Mouse (Mus musculus): Measurements from ENCODE around the gene Erbb2.

Gene Erbb2

DNA sequence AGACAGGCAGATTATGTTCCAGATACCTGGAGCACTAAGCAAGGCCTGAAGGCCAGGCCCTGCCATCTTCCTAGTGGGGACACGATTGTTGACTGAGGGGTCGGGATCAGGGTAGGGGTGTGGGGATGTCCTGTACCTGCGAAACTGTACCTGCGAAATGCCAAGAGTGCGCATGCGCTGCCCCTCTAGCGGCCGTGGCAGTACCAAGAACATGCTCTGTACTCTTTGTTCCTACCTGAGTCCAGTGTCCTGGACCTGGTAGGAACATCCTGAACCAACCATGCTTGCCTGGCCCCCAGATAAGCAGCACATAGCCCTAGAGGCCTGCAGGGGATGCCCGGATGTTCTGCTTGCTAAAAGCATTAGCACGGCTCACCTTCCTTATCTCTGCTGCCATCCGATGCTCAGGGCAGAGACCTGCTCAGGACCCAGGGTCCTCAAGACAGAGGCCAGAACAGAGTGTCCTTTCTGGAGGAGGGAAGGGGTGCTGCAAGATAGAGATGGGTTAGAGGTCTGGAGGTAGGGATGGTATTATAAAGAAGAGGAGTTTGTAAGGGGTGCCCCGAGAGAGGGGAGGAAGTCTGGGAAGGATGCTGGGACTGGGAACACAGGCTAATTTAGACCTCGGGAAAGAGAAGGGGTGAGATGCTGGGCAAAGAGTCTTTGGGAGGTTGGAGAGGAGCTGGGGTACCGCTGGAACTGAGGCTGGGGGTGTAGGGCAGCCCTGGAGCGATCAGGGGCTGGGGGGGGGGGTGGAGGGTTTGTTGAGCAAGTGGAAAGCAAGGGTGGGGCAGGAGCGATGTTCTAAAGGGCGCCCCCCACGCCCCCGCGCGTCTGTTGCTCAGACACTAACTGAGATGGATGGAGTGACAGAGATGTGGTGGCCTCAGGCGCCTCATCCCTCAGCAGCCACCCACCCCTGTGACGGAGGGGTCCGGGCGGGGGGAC is 26.4 kb upstream of the Erbb2 start, which contains the start of gene Pnmt:
Gene Pnmt (plus strand): TSS at position 813 of the 948 bp plus-strand sequence.
- DNase-seq (ENCODE audit: low spot score in 2 of 2): peak; percentile 61 to 66

DNA sequence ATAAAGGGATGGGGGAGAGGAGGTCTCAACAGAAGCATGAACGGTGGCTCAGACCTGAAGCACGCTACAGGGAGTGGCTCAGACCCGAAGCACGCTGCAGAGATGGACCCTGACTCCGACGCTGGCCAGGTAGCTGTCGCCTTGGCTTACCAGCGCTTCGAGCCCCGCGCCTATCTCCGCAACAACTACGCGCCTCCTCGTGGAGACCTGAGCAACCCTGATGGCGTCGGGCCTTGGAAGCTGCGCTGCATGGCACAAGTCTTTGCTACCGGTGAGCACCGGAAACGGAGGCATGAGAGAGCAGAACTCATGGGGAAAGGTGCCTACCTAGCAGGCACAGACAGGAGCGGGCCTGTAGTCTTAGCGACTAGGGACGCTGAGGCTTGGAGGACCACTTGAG is 25.7 kb upstream of the Erbb2 start:
- DNase-seq (ENCODE audit: low spot score in 2 of 2): no peak

DNA sequence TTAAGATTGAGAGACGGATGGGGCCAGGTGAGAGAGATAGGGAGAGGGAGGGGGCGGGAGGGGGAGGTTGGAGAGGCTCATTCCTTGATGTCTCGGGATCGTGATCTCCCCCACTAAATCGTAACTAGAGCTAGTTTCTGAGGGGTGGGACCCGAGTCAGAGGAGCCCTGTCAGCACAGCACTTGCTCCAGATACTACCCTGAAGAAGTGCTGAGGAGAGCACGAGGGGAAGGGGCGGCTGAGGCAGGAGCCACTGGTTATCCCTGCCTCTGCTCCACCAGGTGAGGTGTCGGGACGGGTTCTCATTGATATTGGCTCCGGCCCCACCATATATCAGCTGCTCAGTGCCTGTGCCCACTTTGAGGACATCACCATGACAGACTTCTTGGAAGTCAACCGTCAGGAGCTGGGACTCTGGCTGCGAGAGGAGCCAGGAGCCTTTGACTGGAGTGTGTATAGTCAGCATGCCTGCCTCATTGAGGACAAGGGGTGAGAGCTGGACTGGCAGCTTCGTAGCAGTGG is 25.2 kb upstream of the Erbb2 start:
- no peak for DNase-seq (ENCODE audit: low spot score in 2 of 2)

- DNase-seq (ENCODE audit: low spot score in 2 of 2): no peak
Observed at GRCm38 (mm10) chr11:98388282-98388681, 24.0 kb upstream of the Erbb2 start.

GRCm38 (mm10) chr11:98389221-98389780 is 23.0 kb upstream of the Erbb2 start:
- no peak for DNase-seq (ENCODE audit: low spot score in 2 of 2)

- DNase-seq (ENCODE audit: low spot score in 2 of 2): no peak
Observed at GRCm38 (mm10) chr11:98390141-98390540, 22.1 kb upstream of the Erbb2 start.

DNA sequence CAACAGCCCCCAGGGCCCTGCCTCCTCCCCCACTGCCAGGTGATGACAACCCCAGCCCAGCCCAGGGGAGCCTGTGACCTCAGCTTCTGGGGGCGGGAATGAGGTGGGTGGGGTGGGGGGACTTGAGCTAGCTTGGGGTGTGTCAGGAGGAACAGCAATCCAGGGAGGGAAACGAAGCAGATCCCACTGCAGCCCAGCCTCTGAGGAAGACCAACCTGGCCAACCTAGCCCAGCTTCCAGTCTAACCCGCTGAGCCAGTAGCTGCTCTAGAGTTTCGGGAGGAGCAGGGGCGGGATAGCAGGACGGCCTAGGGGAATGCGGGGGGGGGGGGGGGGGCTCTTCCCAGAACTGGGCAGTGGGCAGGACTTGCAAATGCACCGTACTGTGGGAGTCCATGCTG is 20.2 kb upstream of the Erbb2 start:
- no peak for DNase-seq (ENCODE audit: low spot score in 2 of 2)

- no peak for DNase-seq (ENCODE audit: low spot score in 2 of 2)
Observed at GRCm38 (mm10) chr11:98392645-98393044, 19.6 kb upstream of the Erbb2 start.

- peak in 1 of 2 experiments; percentile 53 for DNase-seq (ENCODE audit: low spot score in 2 of 2)
Observed at GRCm38 (mm10) chr11:98393317-98393716, 19.0 kb upstream of the Erbb2 start.

DNA sequence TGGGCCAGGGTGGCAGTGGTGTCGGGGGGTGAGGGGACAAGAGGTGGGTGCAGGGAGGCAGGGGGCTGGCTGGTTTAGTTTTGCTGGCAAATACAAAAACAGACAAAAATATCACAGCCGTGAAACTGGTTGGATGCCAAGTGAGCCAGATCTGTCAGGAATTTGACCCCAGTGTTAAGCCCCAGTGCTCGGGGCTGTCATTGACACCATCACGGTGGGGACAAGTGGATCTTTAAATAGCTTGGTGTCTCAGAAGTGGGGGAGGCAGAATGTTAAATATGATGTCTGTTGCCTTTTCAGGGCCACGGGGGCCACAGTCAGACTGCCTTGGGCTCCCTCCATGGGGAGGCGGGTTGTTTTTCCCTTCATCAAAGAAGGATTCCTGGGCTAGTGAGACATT is 18.0 kb upstream of the Erbb2 start:
- DNase-seq (ENCODE audit: low spot score in 2 of 2): peak; percentile 70 to 72

DNA sequence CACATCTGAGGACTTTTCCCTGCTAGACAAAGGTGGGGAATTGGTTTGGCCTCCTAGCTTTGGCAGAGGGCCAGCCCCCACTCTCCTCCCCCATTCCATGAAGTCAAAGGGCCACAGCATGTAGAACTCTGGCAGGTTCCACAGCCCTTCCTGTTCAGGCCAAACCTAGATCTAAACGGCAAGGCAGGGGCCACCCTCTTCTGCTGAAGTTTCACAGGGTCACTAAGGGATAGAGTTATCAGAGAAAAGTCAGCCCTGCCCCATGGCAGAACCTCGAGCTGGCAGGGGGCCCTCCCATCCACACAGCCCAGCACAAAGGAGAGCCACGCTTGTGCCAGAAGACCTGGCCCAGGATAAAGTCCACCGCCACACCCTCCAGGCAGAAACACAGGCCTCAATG is 17.2 kb upstream of the Erbb2 start:
- peak; percentile 74 to 77 for DNase-seq (ENCODE audit: low spot score in 2 of 2)

DNA sequence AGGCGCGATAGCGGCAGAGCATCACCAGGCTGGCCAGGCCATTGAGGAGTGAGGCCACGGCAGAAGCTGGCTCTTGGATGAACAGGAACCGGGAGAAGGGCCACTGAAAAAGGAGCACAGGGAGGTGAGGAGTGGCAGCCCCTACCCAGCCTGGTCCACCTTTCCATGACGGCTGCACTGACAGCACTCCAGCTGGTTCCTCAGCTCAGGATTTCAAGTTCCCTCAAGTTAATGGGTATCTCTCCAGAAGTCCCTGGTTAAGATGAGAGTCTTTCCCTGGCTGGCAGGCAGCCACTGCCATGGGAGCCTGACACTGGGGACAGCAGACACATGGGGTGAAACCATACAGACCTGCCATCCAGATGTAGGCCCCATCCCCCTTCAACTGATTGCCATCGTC is 14.3 kb upstream of the Erbb2 start:
- no peak for DNase-seq (ENCODE audit: low spot score in 2 of 2)

DNA sequence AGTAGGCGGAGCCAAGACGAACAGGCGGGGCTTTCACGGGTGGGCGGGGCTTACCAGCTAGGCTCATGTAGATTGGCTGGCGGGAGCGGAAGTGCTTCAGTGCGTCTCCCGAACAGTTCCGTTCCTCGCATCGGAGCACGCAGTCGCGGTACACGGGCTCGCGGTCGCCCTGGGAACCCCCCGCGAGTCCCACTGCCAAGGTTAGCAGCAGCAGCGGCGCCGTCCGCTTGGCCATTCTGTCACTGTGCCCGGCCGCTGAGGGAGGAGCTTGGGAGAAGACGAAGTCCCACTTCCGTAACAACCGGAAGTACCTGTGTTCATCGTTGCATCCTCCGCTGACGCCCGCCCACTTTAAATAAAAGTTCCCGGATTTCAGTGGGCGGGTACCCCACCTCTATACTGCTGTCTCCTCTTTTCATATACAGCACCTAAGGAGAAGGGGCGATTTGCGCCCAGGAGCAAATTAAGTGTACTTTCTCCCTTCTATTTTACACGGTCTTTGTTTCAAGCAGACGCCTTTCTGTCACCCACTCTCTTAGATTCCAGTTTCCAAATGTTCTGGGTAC is 12.0 kb upstream of the Erbb2 start, which contains the start of gene Pgap3:
Gene Pgap3 (minus strand): TSS at position 330 of the 566 bp plus-strand sequence.
- peak; percentile 88 for DNase-seq (ENCODE audit: low spot score in 2 of 2)

GRCm38 (mm10) chr11:98400816-98401215 is 11.5 kb upstream of the Erbb2 start:
- DNase-seq (ENCODE audit: low spot score in 2 of 2): no peak

DNA sequence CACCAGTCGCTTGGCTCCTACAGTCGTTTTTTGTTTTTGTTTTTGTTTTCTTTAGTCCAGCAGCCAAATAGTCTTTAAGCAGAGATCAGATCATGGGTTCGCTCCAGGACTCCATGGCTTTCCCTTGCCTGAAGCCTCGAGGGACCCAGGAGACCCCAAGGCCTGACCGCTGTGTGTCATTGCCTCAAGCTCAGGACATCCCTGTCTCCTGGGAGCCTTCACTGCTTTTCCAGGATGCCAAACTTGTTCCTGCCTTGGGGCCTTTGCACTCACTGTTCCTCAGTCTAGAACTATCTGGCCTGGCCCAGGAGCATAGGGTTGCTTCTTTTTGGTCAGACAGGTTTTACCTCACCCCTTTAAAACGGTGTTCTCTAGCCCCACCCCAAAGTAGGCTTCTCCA is 5.6 kb upstream of the Erbb2 start:
- DNase-seq (ENCODE audit: low spot score in 2 of 2): no peak

GRCm38 (mm10) chr11:98408872-98409271 is 3.4 kb upstream of the Erbb2 start:
- DNase-seq (ENCODE audit: low spot score in 2 of 2): no peak

DNA sequence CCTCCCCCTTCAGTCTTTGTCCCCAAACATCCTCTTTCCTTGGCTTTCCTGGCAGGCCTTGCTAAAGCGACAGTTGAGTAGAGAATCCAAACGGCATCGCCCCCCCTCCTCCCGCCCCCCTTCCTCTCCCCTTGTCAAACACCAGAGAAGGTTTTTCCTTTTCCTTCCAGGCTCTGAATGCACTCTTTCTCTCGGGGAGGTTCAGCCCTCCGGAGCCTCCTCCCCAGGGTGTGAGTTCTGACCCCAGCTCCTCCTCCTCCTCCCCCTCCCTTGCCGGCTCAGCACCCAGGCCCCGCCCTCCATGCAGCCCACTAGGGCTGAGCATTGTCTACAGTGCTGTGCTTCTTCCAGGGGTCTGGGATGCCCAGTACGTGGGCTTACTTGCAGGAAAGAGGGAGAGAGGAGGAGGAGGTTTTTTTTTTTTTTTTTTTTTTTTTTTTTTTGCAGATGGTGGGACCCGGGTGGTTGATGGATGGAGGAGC is 2.9 kb upstream of the Erbb2 start:
- DNase-seq (ENCODE audit: low spot score in 2 of 2): no peak

- DNase-seq (ENCODE audit: low spot score in 2 of 2): peak in 1 of 2 experiments; percentile 33
Observed at GRCm38 (mm10) chr11:98412797-98413301, 579 bp downstream of the Erbb2 start.

DNA sequence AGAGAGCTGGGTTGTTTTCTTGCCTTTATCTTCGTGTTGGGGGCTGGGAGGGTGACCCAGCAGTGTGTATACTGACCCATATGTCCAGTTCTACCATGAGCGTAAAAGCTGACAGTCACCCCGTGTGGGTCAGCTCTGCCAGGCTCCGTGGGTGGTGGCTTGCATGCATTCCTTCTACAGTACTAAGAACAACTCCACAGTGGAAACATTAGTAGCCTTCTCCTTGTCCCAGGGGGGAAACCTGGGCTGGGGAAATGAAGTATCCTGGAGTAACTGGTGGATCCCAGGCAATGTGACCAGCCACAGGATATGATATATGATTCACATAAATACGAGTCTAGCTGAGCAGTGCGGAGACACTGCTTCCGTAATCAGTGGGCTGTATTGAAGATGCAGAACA is 1.5 kb downstream of the Erbb2 start:
- DNase-seq (ENCODE audit: low spot score in 2 of 2): no peak

GRCm38 (mm10) chr11:98414162-98414561 is 1.9 kb downstream of the Erbb2 start:
- DNase-seq (ENCODE audit: low spot score in 2 of 2): no peak

DNA sequence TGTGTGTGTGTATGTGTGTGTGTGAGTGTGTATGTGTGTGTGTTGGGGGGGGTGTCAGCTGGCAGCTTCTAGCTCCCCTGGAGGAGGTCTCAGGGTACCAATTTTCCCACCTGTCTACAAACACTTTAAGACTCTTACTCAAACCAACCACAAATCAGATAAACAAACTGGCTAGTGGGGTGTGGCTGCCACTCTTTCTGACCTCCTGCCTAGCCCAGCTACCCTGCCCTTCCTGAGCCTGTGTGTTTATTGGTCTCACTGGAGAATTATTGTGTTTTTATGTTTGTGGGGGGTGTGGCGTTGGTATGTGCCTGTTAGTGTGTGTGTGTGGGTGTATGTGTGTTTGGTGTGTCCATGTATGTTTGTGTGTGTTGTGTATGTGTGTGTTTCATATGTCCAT is 4.8 kb downstream of the Erbb2 start:
- DNase-seq (ENCODE audit: low spot score in 2 of 2): no peak

DNA sequence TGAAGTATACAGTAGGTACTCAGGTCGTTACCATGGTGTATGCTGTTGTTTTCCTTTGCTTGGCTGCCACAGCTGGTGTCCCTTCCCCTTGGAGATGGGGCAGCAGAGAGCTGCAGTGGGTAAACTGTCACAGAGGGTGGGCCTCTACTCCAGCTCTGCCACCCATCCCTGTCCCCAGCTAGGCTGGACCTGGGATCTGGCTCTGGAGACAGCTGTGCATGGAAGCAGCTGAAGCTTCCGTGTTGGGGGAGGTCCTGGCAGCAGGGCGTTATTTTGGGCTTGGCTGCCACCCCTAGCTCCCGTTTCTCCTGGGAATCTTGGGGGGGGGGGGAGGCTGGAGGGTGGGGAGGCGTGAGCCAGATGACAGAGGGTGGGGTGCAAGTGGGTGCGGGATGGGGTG is 6.0 kb downstream of the Erbb2 start:
- no peak for DNase-seq (ENCODE audit: low spot score in 2 of 2)
